Mouse (Mus musculus) hindbrain, embryonic 10.5 days (tissue): ENCODE results near the gene Acad11. TPM values are rescaled to one million over a fixed set of nuclear protein-coding genes. Genes with fewer than 3 reads are reported as not detected.

Experiments
- DNase-seq: peaks from one replicate; pipeline ENCODE4 v3.0.0-alpha.2; 2017; ENCODE audit warnings: low spot score
- H3K27ac ChIP-seq: fragments of 300-500 bp; sonication (generic); 2 replicates; pipeline ENCODE4 v1.5.1; 2016; ENCODE audit warnings: mild to moderate bottlenecking, moderate library complexity
- H3K27me3 ChIP-seq: fragments of 300-500 bp; sonication (generic); 2 replicates; pipeline ENCODE4 v1.6.1; 2016; ENCODE audit warnings: mild to moderate bottlenecking; ENCODE audit not compliant: poor library complexity, insufficient read depth, severe bottlenecking
- H3K36me3 ChIP-seq: fragments of 300-500 bp; sonication (generic); 2 replicates; pipeline ENCODE4 v1.6.1; 2016; ENCODE audit warnings: mild to moderate bottlenecking, moderate library complexity
- H3K4me1 ChIP-seq: fragments of 300-500 bp; sonication (generic); replicated peaks from 2 replicates; pipeline ENCODE4 v1.6.1; 2016; ENCODE audit warnings: mild to moderate bottlenecking
- H3K4me3 ChIP-seq: fragments of 300-500 bp; sonication (generic); 2 replicates; pipeline ENCODE4 v1.5.1; 2016; ENCODE audit warnings: mild to moderate bottlenecking, moderate library complexity
- H3K9me3 ChIP-seq: fragments of 300-500 bp; sonication (generic); 2 replicates; pipeline ENCODE4 v1.6.1; 2016; ENCODE audit warnings: mild to moderate bottlenecking, moderate library complexity
- WGBS: fragments of 180-500 bp; shearing (Covaris S2); methylation state at CpG from one replicate; pipeline ENCODE4 v1.1.7; 2016; 5-methylcytosine and 5-hydroxymethylcytosine counted together
- polyA plus RNA-seq: library from polyadenylated mRNA; unstranded; fragments of >200 nt; fragmentation: Nextera tagmentation; extraction: Ambion mirVana; gene quantifications from 2 replicates; pipeline ENCODE4 v1.2.1, GENCODE M21; 2016

Gene Acad11
- polyA plus RNA-seq, 1 experiment from 2014 or later: 8.2 TPM

DNA sequence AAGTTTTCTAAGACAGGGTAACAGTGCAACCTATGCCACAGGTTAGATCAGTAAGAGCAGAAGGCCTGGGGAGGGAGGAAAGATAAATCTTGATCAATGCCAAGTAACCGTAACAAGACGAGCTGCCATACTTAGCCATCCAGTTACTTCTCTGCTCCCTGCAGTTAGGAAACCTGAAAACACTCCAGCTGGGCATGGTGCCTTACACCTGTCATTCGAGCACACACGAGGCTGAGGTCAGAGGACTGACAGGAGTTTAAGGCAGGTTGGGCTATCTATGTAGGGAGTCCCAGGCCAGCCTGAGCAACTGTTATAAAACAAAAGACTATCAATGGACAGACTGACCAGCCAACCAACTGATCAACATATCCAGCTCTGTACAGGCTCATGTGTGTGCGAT, 102.7 kb downstream of the Acad11 start:
- H3K36me3 ChIP-seq: peaks cover 94% of the 10 kb centered on the region

DNA sequence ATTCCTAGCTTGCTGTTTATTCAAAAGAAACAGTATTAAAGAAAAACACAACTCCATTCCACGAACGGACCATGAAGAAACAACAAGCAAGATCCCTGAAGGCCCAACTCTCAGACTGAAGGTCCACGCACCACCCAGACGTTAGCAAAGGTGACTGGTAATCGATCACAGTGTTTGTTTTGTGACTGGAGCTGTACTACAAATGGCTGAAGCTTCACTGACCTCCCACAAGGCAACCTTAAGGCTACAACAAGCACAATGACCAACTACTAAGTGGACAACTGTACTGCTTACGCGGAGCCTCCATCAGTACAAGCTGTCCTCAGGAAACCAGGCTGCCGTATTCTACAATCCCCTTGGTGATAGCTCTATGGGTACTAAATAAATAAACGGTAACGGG, 106.8 kb downstream of the Acad11 start:
- Histone ChIP-seq H3K27ac (no peak overlapping the region), H3K36me3 (peaks cover 94% of the 10 kb centered on the region), H3K9me3 (no peaks in the 10 kb centered on the region), H3K27me3 (no peaks in the 10 kb centered on the region), H3K4me1 (no peaks in the 10 kb centered on the region), H3K4me3 (no peak overlapping the region)
- no peak for DNase-seq
- 95% methylated on average over 10 of the region's 10 CpGs for WGBS

More for the DNA sequence above, 102.7 kb downstream of the Acad11 start:
- Histone ChIP-seq H3K27ac (no peak overlapping the region), H3K27me3 (no peaks in the 10 kb centered on the region), H3K4me3 (no peak overlapping the region), H3K4me1 (no peaks in the 10 kb centered on the region), H3K9me3 (no peaks in the 10 kb centered on the region)
- DNase-seq: no peak
- WGBS: 94% methylated on average over 5 of the region's 5 CpGs

DNA sequence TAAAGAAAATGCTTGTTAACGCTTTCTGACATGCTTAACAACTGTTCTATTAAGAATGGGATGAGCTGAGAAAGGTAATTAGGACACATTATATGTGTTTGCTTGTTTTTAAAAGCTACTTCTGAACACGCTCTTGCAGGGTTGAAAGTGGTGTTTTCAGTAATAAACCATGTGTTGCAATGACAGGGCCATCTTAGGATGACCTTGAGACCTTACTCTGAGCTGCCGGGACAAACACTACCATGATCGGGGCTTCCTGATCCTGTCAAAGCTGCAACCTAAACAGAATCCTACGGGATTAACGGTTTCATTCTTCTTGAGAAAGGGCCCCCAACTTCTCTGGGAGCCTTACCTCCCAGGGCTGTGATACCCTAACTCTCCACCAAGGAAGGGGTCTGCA, 108.5 kb downstream of the Acad11 start:
- no peak overlapping the region for H3K4me3 ChIP-seq
- no peaks in the 10 kb centered on the region for H3K27me3 ChIP-seq
- 91% methylated on average over 6 of the region's 6 CpGs for WGBS
- no peaks in the 10 kb centered on the region for H3K4me1 ChIP-seq
- peaks cover 94% of the 10 kb centered on the region for H3K36me3 ChIP-seq
- no peaks in the 10 kb centered on the region for H3K9me3 ChIP-seq
- no peak for DNase-seq
- H3K27ac ChIP-seq: no peak overlapping the region

DNA sequence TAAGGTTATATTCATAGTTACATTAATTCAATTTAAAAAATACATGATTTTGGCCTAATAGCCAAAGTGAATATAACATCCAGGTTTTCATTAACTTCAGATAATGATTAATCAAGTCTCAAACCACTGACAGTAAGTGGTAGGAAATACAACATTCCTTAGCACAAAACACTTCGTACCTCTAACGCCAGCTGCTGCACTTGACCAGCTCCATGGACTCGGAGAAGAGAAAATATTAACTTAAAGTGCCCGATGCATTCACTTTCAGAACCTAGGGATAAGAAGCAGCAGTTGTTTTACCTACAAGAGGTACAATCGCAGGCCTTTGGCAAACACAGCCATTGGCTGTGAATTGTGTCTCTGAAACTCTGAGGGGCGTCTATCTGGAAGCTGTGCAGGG, 109.2 kb downstream of the Acad11 start:
- H3K36me3 ChIP-seq: peaks cover 94% of the 10 kb centered on the region
- H3K4me3 ChIP-seq: no peak overlapping the region
- no peaks in the 10 kb centered on the region for H3K9me3 ChIP-seq
- H3K4me1 ChIP-seq: no peaks in the 10 kb centered on the region
- no peaks in the 10 kb centered on the region for H3K27me3 ChIP-seq
- 96% methylated on average over 6 of the region's 6 CpGs for WGBS
- DNase-seq: no peak
- H3K27ac ChIP-seq: no peak overlapping the region

Other genes starting within 250 kb of the Acad11 start
- gene Nphp3, start 60.8 kb upstream of the Acad11 start, polyA plus RNA-seq: 4.1 TPM in 2 replicates
- gene Gm28305, start 22.7 kb upstream of the Acad11 start, polyA plus RNA-seq: not detected in 2 replicates
- 42.9 and 47.4 TPM in 2 replicates for gene Uba5, start 243 bp upstream of the Acad11 start, polyA plus RNA-seq
- 0.26 and 0.42 TPM in 2 replicates for gene Ackr4, start 63.6 kb downstream of the Acad11 start, polyA plus RNA-seq
- 15.8 and 22.3 TPM in 2 replicates for gene Dnajc13, start 199.6 kb downstream of the Acad11 start, polyA plus RNA-seq